Mouse (Mus musculus): ENCODE data around the gene Gpc6.

Gpc6 gene

DNA sequence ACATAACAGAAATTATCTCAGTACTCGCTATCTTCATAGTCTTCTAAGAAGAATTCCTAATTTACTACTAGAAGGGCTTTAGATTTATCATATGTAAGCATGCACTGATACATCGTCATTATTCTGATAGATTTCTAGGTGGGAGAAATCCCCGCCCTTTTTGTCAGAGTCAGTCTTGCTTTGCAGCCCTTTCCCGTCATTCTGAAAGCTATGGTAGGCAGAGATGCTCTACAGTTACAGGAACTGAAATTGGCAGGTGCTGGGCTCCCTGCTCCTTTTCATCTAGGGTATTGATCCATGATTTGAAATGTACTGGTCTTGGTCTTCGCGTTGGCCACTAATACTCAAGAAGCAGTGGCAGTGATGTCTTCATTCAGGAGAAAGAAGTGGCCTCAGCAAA, 22.3 kb downstream of the Gpc6 start:
- in situ Hi-C loops (cut with MboI, MseI): no loop called here

DNA sequence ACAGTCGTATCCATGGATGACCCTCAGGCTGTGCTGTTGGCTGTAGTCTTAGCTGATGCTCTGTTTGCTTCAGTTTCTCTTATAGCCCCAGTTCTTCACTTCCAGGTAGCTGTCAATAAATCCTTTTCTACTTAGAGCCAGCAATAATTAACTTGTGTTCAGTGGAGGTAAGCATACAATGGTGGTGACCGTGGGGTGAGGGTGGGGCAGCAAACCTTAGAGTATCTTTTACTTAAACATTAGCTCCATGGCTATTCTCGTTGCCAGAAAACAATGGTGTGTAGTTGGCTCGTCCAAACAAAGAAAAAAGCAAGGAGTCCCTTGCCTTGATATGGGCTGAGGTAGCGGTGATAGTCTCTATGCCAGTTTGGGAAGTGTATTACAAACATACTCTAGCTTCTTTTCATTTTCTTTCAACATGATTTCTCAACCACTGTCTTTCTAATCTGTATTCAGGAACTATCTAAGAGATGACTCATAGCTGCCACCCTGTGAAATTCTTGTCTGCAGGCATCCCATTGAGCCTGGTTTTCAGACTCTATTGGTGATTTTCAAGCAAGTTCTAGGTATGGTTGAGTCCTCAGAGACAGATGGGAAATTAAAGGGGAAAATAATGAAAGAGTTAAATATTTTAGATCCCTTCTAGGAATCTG, 22.9 kb downstream of the Gpc6 start:
- in situ Hi-C loops (cut with MboI, MseI): no loop called here

DNA sequence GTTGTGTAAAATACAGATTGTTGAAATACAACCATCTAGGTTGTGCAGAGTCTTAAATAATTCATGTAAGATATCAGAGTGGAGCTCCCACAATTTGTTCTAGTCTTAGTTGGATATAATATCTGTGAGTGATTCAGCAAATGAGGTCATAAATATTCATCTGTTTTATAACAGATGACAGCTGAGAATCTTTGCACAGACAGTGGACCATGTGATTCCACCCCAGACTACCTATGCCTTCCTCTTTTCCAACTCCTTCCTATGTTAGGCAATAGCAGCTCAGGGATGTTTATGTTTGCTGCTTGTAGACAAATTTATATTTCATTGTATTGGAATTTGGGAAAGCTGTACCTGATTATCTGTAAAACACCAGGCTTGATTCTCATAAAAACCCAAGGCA, 32.0 kb downstream of the Gpc6 start:
- in situ Hi-C loops (cut with MboI, MseI): no loop called here

- in situ Hi-C loops (cut with MboI, MseI): no loop called here
Observed at GRCm38 (mm10) chr14:116964837-116965236, 39.7 kb downstream of the Gpc6 start.

- in situ Hi-C loops (cut with MboI, MseI): no loop called here
Observed at GRCm38 (mm10) chr14:116974708-116975107, 49.6 kb downstream of the Gpc6 start.

DNA sequence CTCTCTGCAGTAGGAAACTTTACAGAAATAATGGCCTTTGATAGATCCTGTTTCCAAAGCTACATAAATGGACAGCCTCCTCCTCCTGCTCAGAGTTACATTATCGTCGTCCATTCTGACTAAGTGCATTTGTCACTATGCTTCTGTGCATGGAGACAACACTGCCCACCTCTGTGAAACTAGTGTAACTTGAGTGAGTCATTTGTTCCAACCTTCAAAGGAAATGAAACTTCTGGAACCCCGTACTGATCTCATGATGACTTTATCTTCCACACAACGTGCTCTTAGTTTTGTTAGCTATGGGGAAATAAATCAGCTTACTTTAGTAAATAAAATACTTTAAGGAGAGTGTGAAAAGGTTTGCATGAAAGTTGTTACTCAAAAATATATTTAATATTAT, 50.1 kb downstream of the Gpc6 start:
- in situ Hi-C loops (cut with MboI, MseI): no loop called here

DNA sequence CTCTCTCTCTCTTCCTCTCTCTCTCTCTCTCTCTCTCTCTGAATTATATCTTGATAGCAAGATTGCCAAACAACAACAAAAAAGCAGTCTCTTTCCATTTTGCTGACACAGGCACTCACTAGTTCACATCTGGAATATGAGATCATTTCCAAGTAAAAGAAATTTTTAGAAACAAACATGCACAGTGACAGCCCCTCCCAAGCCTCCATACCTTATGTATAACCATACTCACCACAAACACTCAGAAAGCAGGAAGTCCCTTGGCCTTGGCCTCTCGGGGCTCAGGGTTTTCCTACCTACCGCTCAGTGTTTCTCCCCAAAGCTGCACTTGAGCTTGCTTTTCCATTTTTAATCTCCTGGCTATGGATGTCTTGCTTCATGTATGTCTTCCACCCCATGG, 52.1 kb downstream of the Gpc6 start:
- in situ Hi-C loops (cut with MboI, MseI): no loop called here

GRCm38 (mm10) chr14:116979714-116980382, 54.7 kb downstream of the Gpc6 start:
- in situ Hi-C loops (cut with MboI, MseI): no loop called here

- in situ Hi-C loops (cut with MboI, MseI): no loop called here
Observed at GRCm38 (mm10) chr14:116981711-116982110, 56.6 kb downstream of the Gpc6 start.

GRCm38 (mm10) chr14:116987341-116987740, 62.2 kb downstream of the Gpc6 start:
- in situ Hi-C loops (cut with MboI, MseI): no loop called here

DNA sequence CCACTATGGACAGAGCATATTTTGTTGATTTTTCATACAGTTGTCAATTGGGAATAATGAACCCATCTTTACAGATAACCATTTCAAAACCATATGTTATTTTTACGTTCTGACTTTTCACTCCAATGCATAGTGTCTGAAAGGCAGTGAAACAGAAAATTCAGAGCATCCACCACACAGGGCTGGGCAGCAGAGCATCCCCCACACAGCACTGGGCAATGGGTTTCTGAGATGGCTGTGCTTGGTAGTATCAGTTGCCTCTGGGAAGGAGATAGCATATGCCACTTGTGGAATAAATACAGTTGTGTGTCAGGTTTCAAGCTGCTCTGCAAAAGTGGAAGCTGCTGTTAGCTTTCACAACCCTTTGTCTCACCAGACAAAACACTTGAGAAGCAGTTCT, 75.3 kb downstream of the Gpc6 start:
- in situ Hi-C loops (cut with MboI, MseI): no loop called here

DNA sequence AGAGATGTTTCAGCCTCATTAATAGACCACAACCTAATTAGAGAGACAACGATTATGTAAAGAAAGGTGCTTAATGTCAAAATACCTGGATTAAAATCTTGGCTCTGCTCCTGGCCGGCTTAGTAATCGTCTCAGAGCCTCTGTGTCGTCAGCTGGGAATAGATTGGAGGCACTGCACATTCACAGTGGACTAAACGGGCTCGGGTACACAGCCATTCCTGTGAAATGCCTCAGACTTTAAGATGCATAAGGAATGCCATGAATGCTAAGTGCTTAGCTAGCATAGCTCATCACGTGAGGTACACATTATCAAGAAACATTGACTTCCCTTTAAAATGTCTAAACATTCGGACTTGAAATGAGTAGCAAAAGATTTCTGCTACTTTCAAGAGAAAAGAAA, 77.2 kb downstream of the Gpc6 start:
- in situ Hi-C loops (cut with MboI, MseI): no loop called here

GRCm38 (mm10) chr14:117008781-117009180, 83.7 kb downstream of the Gpc6 start:
- in situ Hi-C loops (cut with MboI, MseI): no loop called here

DNA sequence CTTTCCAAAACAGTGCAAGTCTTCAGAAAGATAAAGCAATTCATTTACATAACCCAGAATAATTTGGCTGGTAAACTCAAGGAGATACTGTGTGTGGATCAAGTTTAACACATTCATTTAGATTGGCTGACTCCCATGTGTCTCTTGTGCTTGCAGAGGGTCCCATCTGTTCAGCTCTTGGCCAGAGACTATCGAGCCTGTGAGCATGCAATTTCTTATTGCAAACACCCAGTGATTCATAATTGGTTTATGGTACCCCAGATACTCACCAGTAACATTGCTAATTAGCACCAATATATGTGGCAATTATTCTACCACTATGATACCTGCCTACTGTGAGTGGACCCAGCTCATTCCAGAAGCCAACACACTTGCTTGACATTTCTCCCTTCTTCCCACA, 87.9 kb downstream of the Gpc6 start:
- in situ Hi-C loops (cut with MboI, MseI): no loop called here

DNA sequence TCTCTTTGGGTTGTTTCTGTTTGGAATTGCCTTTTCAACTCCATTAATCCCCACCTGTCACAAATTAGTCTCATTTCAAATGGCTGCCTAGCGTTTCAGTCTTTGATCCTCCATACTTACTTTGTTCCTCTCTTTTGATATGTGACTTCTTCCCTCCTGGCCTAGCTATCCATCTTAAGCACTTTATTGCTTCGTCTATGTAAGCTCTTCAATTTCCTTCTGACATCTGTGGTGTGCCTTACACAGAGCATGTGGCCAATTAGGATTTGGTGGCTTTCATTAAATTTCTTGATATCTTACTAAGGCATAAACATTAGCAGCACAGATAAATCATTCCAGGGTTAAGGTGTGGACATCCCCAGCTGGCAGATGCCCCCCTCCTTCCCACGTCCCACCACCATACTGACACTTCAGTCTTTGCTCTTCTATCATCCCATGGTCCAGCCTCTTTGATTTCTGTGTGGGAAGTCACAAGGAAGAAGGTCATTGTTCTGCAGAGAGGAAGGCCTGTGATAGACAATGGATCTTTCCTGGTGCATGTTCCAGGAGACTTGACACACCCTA, 88.5 kb downstream of the Gpc6 start:
- in situ Hi-C loops (cut with MboI, MseI): no loop called here

DNA sequence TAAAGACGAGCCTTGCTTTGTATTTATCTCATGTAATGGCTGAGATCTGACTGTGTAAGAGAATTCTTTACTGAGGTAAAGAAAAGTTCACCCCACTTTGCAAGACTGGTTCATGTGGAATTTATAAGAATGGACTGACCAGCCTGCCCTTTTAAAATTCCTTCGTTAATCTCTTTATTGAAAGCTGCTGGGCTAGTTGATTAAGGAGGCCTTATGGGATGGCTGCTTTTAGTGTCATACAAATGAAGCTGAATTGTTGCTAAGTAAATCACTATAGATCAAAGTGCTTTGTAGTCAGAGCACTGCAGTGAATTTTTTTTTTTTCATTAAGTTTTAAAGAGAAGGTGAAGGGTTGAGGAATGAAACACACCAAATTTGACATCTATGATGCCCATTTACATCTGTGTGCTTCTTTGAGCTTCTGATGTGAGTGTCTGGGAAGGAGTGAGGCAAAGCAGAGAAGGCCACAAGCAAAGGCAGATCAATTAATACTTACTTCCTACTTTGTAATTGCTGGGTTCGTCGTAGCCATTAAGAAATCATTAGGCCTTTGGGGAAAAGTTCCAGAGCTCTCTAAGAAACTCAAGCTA, 90.3 kb downstream of the Gpc6 start:
- in situ Hi-C loops (cut with MboI, MseI): no loop called here

GRCm38 (mm10) chr14:117022180-117022799, 97.2 kb downstream of the Gpc6 start:
- in situ Hi-C loops (cut with MboI, MseI): no loop called here

DNA sequence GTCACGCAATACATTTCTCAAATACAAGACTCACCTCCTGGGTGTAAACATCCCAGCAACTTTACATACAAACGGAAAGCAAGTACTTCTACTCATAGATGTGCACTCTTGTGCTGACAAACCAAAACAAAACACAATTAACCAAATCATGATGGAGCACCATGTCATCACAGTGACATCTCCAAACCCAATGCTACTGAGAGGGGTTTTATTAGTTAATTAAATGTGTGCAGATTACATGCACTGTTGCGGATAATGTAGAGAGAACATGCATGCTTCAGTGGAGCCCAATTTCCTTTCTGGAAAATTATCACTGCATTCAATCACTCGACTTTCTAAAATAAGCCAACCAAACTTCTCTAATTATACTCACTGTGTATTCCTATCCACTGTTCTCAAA, 109.0 kb downstream of the Gpc6 start:
- in situ Hi-C loops (cut with MboI, MseI): no loop called here

- in situ Hi-C loops (cut with MboI, MseI): no loop called here
Observed at GRCm38 (mm10) chr14:117041017-117041416, 115.9 kb downstream of the Gpc6 start.

DNA sequence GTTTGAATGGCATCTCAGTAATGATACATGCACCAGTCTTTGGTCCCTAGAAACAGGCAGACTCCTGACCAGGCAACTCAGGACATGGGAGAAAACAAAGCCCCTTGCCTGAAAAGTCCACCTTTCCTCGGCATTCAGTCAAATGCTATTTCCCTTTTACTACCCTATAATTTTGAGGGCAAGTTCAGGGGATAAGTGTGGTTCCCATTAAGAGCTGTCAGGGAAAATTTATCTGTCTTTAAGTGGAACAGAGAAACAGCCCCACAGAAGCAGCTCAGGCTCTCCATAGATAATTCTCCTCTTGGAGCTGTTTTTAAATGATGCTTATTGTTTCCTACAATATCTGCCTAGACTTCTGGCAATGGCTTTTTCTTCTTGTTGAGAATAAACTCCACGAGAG, 123.8 kb downstream of the Gpc6 start:
- in situ Hi-C loops (cut with MboI, MseI): no loop called here

GRCm38 (mm10) chr14:117050877-117051276, 125.8 kb downstream of the Gpc6 start:
- in situ Hi-C loops (cut with MboI, MseI): no loop called here

- in situ Hi-C loops (cut with MboI, MseI): no loop called here
Observed at GRCm38 (mm10) chr14:117053361-117053760, 128.2 kb downstream of the Gpc6 start.
